Mouse (Mus musculus): Measurements from ENCODE around the gene Ccdc87.

DNA sequence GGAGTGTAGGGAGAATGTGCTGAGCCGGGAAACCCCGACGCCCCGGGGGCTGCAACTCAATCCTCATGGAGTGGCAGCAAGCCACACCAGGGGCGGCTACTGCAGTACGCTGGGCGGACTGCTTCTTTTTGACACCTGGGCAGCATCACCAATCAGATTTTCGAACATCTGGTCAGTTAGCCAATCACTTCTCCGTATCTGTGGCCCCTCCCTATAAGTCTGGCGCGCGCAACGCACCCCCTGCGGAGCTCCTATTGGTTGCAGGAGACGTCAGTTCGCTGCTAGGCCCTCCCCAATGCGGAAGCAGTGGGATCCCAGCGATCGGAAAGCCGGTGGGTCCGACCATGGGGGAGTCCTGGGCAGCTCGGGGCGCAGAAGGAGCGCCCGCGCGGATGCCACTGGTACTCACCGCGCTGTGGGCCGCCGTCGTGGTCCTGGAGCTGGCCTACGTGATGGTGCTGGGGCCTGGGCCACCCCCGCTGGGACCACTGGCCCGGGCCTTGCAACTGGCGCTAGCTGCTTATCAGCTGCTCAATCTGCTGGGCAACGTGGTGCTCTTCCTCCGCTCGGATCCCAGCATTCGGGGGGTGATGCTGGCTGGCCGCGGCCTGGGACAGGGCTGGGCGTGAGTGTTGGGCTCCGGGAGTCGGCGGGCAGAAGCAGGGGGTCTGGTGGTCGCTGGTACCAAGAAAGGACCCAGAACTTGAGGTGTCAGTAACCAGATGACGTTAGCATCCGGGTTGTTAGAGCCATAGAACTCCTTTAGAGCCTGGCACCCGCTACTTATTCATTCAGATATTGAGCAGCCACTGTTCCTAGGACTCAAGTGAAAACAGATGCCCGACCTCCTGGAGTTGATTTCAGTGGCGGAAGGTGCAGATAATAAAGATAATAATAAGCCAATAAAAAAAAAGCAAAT lies 39.5 kb downstream of the Ccdc87 start, which contains the start of gene Zdhhc24:
- TF ChIP-seq CTCF (IDR thresholded peaks at IDR 0.05; ENCODE audit: low read depth, low read length) (no peak), POLR2A (IDR thresholded peaks at IDR 0.05; ENCODE audit: borderline replicate concordance, low read depth, low read length) (no peak)
